Mouse (Mus musculus) liver, embryonic 16.5 days (tissue): ENCODE measurements at regions not wholly inside any gene's neighbourhood (a gene's known extent, or its start where the extent isn't known, plus 50 kb on each side); places are given as distances from the start of the nearest gene placed in this dataset.

Source experiments
- ATAC-seq: fragments of 200-750 bp; cut with Nextera tagmentation; 2 replicates; pipeline ENCODE4 v1.8.0; 2017; ENCODE audit warnings: low read depth, mild to moderate bottlenecking, moderate number of reproducible peaks, moderate library complexity
- H3K27ac ChIP-seq: fragments of 300-500 bp; sonication (generic); 2 replicates; pipeline ENCODE4 v1.5.1; 2014; ENCODE audit warnings: mild to moderate bottlenecking, low read length
- H3K27me3 ChIP-seq: fragments of 300-500 bp; sonication (generic); 2 replicates; pipeline ENCODE4 v1.6.1; 2014; ENCODE audit warnings: low read depth, low read length, mixed read lengths; ENCODE audit not compliant: control insufficient read depth, insufficient read depth
- H3K36me3 ChIP-seq: fragments of 300-500 bp; sonication (generic); 2 replicates; pipeline ENCODE4 v1.6.1; 2014; ENCODE audit warnings: mild to moderate bottlenecking; ENCODE audit not compliant: control insufficient read depth, insufficient read depth
- H3K4me1 ChIP-seq: fragments of 300-500 bp; sonication (generic); 2 replicates; pipeline ENCODE4 v1.6.1; 2014; ENCODE audit warnings: low read depth, low read length, mixed read lengths; ENCODE audit not compliant: control insufficient read depth
- H3K4me2 ChIP-seq: fragments of 300-500 bp; sonication (generic); 2 replicates; pipeline ENCODE4 v1.6.1; 2014; ENCODE audit warnings: low read depth, low read length, mixed read lengths
- H3K4me3 ChIP-seq: fragments of 300-500 bp; sonication (generic); 2 replicates; pipeline ENCODE4 v1.5.1; 2014; ENCODE audit warnings: low read depth, mild to moderate bottlenecking, low read length
- H3K9ac ChIP-seq: fragments of 300-500 bp; sonication (generic); 2 replicates; pipeline ENCODE4 v1.6.1; 2014; ENCODE audit warnings: low read depth, low read length
- H3K9me3 ChIP-seq: fragments of 300-500 bp; sonication (generic); replicated peaks from 2 replicates; pipeline ENCODE4 v1.6.1; 2016; ENCODE audit warnings: low read length; ENCODE audit not compliant: control insufficient read depth
- WGBS: fragments of 180-500 bp; shearing (Covaris S2); extraction: QIAGEN DNeasy Blood & Tissue Kit; methylation state at CpG from one replicate; pipeline ENCODE4 v1.1.7; 2014; ENCODE audit not compliant: insufficient replicate concordance; 5-methylcytosine and 5-hydroxymethylcytosine counted together

GRCm38 (mm10) chr17:80891656-80892055, 52.8 kb upstream of the Tmem178 start:
- Histone ChIP-seq H3K36me3 (no peaks in the 10 kb centered on the region), H3K4me2 (no peak overlapping the region), H3K27ac (no peak overlapping the region), H3K27me3 (no peaks in the 10 kb centered on the region), H3K4me3 (no peak overlapping the region), H3K9ac (no peak overlapping the region), H3K4me1 (no peaks in the 10 kb centered on the region), H3K9me3 (no peaks in the 10 kb centered on the region)
- ATAC-seq = no peak
- WGBS = 15% methylated on average over 5 of the region's 5 CpGs

DNA sequence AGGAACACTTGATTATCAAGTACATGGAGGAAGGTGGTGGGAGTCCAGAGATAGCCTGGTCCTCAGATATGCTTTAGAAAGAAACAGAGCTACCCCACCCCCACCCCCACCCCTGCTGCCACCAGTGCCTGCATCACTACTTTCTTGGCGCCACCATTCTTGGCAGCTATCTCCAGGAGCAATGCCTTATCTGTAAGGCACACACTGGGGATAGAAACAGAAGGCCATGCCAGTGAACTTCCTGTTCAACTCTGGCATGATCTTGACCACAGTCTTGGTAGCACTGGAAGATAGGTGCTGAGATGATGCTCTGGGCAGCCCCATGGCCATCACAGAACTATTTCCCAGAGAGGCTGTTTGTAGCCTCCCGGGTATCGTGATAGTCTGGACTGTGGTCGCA, 55.3 kb upstream of the Tmem178 start:
- Histone ChIP-seq H3K4me1 (no peaks in the 10 kb centered on the region), H3K9ac (no peak overlapping the region), H3K9me3 (no peaks in the 10 kb centered on the region), H3K36me3 (no peaks in the 10 kb centered on the region), H3K4me2 (no peak overlapping the region), H3K27ac (no peak overlapping the region), H3K4me3 (no peak overlapping the region), H3K27me3 (no peaks in the 10 kb centered on the region)
- ATAC-seq = no peak
- WGBS = 64% methylated on average over 4 of the region's 4 CpGs

GRCm38 (mm10) chr17:80887749-80888119, 56.7 kb upstream of the Tmem178 start:
- 57% methylated on average over 8 of the region's 8 CpGs for WGBS
- no peaks in the 10 kb centered on the region for H3K4me1 ChIP-seq
- no peaks in the 10 kb centered on the region for H3K27me3 ChIP-seq
- H3K9me3 ChIP-seq = no peaks in the 10 kb centered on the region
- H3K4me3 ChIP-seq = no peak overlapping the region
- no peaks in the 10 kb centered on the region for H3K36me3 ChIP-seq
- H3K27ac ChIP-seq = no peak overlapping the region
- no peak overlapping the region for H3K9ac ChIP-seq
- no peak for ATAC-seq
- H3K4me2 ChIP-seq = no peak overlapping the region

DNA sequence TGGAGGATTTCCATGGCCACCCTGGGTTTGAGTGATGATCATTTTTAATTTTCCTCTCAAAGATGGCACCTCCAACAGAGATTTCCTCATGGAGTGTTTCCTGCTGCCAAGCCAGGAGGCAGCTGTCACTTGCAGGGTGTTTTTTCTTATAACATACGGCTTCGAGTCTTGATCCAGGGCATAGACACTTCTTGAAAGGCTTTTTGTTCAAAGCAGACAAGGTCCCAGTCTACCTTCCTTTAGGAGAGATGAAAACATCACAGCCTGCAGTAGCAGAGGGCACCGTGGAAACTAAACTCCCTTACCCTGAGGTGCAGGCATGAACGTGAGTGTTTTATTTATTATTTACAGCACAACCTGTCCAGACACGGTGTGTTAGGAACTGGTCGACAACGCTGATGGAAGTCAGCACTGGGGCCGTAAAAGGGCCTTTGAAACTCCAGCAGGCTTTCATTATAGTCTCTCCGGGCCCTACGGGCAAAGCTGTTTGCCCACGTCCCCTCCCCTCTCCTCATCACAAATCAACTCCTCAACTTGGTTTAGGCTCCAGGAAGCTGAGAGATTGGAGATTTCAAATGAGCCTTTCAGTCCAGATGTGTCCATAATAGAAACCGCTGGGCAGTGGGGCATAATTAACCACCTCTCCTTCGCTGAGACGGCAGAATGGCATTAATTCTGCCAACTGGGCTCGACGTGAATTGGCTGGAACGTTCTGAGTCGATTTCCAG, 57.2 kb upstream of the Tmem178 start:
- H3K4me3 ChIP-seq = no peak overlapping the region
- no peaks in the 10 kb centered on the region for H3K36me3 ChIP-seq
- H3K4me1 ChIP-seq = no peaks in the 10 kb centered on the region
- WGBS = 58% methylated on average over 18 of the region's 18 CpGs
- H3K9me3 ChIP-seq = no peaks in the 10 kb centered on the region
- ATAC-seq = no peak
- no peaks in the 10 kb centered on the region for H3K27me3 ChIP-seq
- H3K27ac ChIP-seq = no peak overlapping the region
- no peak overlapping the region for H3K4me2 ChIP-seq
- no peak overlapping the region for H3K9ac ChIP-seq

DNA sequence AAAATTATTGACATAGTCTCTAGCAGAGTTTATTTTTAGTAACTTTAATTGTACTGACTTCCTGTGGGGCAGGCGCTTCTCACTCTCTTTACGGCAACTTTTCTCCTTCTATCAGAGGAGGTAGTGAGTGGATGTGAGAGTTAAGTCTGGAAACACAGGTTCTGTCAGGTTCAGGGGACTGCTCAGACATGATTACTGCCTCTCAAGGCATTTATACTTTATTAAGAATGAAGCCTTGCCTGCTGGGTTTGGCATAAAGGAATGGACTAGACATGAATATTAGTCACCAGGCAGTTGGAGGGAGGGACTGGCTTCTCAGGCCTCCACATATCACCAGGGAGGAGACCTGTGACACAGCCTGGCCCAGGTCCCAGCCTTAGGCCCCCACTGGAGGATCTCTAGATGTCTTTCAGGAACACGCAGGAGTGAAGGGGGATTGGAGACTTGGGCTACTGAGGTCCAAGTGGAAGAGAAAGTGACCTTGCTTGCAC, 58.2 kb upstream of the Tmem178 start:
- Histone ChIP-seq H3K4me2 (no peak overlapping the region), H3K4me1 (no peaks in the 10 kb centered on the region), H3K27ac (no peak overlapping the region), H3K36me3 (no peaks in the 10 kb centered on the region), H3K27me3 (no peaks in the 10 kb centered on the region), H3K4me3 (no peak overlapping the region), H3K9ac (no peak overlapping the region), H3K9me3 (no peaks in the 10 kb centered on the region)
- WGBS = 48% methylated on average over 3 of the region's 3 CpGs
- ATAC-seq = no peak

GRCm38 (mm10) chr17:80885706-80886105, 58.7 kb upstream of the Tmem178 start:
- WGBS = 78% methylated on average over 9 of the region's 9 CpGs
- Histone ChIP-seq H3K9ac (no peak overlapping the region), H3K4me2 (no peak overlapping the region), H3K4me1 (no peaks in the 10 kb centered on the region), H3K9me3 (no peaks in the 10 kb centered on the region), H3K27ac (no peak overlapping the region), H3K27me3 (no peaks in the 10 kb centered on the region), H3K4me3 (no peak overlapping the region), H3K36me3 (no peaks in the 10 kb centered on the region)
- ATAC-seq = no peak

- no peak for ATAC-seq
These were observed 59.5 kb upstream of the Tmem178 start for GRCm38 (mm10) chr17:80884886-80885285.

GRCm38 (mm10) chr17:80882476-80882875, 62.0 kb upstream of the Tmem178 start:
- no peaks in the 10 kb centered on the region for H3K4me1 ChIP-seq
- H3K36me3 ChIP-seq = no peaks in the 10 kb centered on the region
- H3K4me3 ChIP-seq = no peak overlapping the region
- no peaks in the 10 kb centered on the region for H3K9me3 ChIP-seq
- WGBS = 53% methylated on average over 3 of the region's 3 CpGs
- no peaks in the 10 kb centered on the region for H3K27me3 ChIP-seq
- ATAC-seq = no peak
- H3K4me2 ChIP-seq = no peak overlapping the region
- no peak overlapping the region for H3K9ac ChIP-seq
- H3K27ac ChIP-seq = no peak overlapping the region

More at GRCm38 (mm10) chr17:80884886-80885285, 59.5 kb upstream of the Tmem178 start:
- Histone ChIP-seq H3K27me3 (no peaks in the 10 kb centered on the region), H3K4me2 (no peak overlapping the region), H3K4me3 (no peak overlapping the region), H3K36me3 (no peaks in the 10 kb centered on the region), H3K4me1 (no peaks in the 10 kb centered on the region), H3K9ac (no peak overlapping the region), H3K27ac (no peak overlapping the region), H3K9me3 (no peaks in the 10 kb centered on the region)
- WGBS = 56% methylated on average over 2 of the region's 2 CpGs

DNA sequence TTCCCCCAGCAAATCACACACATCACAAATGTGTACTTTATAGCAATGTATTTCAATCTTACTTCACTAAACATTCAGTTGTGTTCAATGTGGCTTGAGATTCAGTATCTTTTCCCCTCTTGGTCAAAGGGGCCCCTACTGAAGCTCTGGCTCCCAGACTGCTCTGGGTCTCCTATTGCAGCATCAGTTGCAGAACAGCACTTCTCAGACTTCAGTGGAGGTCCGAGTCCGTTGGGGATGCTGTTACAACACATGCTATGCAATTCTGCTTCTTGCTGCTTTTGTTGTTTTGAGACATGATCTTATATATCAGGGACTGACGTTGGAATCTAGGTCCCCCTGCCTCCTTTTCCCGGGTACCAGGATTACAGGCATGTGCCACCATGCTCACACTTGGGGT, 64.1 kb upstream of the Tmem178 start:
- no peaks in the 10 kb centered on the region for H3K4me1 ChIP-seq
- H3K9ac ChIP-seq = no peak overlapping the region
- H3K4me2 ChIP-seq = no peak overlapping the region
- no peaks in the 10 kb centered on the region for H3K9me3 ChIP-seq
- H3K4me3 ChIP-seq = no peak overlapping the region
- H3K27me3 ChIP-seq = no peaks in the 10 kb centered on the region
- H3K27ac ChIP-seq = no peak overlapping the region
- 46% methylated on average over 4 of the region's 4 CpGs for WGBS
- no peaks in the 10 kb centered on the region for H3K36me3 ChIP-seq
- no peak for ATAC-seq
